Mouse (Mus musculus) cerebellum, postnatal 4 days (tissue): ENCODE results near the gene Esyt2.
"Not testable (repeated sequence)": the region's sequence is repeated elsewhere in the genome, so short reads cannot be mapped to it uniquely, and the experiment has no call there.

ENCODE experiments used
- DNase-seq, 2 experiments: peaks; one replicate each; pipeline ENCODE4 v3.0.0; 2022; ENCODE audit warnings: low spot score in 2 of 2, mixed read lengths in 1 of 2

Esyt2 gene

DNA sequence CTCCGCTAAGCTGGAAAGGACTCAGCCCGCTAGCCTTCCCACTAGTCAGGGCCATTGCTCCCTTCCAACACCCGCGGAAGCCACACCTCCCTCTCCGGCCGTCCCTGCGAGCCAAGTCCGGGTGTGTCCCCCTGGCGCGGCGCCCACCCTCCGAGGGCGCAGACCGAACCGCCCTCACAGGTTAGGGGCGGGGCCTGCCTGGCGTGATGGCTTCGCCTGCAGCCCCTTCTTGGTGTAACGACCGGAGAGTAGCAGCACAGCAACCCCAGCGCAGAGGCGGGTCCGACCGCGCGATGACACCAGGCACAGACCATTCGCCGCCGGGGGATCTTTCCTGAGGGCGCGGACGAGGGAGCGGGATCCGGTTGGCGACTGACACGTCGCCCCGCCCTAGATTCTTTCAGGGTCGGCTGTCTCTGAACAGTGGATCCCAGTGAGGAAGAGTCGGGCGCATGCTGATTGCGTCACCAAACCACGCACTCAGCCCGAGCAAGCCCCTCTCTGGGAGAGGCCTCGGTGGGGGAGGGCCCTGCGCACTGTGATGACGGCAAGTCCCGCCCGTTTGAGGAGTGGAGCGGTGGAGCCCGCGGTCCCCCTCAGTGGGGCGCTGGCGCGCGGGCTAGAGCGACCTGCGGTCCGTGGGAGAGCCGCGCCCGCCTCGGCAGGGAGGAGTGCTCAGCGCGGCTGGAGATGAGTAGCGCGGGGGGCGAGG is at the start of gene Esyt2:
Gene Esyt2, plus strand, starts transcription at position 544 of the 712 bp plus-strand sequence.
- peak; percentile 99 for DNase-seq

GRCm38 (mm10) chr12:116231612-116232011 is 49.4 kb upstream of the Esyt2 start:
- peak in 1 of 2 experiments; percentile 4 for DNase-seq

DNA sequence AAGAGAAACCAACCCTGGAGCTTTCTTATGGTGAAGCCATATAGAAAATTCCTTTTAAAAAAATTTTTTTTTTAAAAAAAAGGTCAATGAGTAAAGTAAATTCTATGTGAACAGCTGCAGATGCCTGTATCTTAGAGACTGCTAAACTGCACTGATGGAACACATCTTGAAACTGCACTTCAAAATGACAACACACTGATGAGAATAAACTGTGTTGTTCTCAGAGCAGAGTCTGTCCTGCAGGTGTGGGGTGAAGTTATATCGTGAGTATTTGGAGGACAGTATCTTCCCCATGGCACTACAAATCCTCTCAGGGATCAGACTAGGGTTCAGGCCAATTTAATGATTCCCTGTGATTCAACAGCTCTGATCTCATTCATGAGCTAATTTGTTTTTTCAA is 48.9 kb upstream of the Esyt2 start:
- DNase-seq: no peak

DNA sequence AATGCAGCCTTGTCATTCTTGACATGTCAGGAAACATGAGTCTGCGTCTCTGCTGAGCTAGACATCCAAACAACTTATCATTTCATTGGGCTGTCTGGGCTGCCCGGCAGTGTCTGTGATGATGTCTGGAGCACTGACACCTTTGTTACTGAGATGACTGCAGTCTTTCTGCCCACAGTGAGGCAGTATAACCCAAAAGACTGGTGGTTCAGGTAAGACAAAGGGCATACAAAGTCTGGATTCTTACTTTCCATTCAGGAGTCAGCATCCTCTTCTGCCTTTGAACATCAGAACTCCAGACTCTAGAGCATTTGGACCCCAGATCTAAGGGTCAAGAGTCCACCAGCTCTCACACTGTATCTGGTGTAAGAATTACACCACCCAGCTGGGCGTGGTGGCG is 45.6 kb upstream of the Esyt2 start:
- DNase-seq: no peak

DNA sequence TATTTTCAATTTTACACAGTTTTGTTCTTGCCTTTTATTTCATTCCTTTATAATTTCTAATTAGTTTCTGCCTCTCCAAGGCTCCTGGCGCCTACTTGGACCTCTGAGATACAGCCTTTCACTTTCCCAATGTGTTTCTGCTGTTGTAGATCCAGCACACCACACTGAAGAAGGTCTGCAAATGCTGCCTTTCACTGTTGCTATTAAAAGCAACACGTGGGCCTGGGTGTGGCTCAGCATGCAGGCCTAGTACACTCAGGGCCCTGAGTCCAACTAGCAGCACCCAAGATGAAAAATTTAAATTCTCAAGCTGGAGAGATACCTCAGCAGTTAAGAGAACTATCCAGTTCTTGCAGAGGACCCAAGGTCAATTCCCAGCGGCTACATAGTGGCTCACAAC is 44.3 kb upstream of the Esyt2 start:
- no peak for DNase-seq

- no peak for DNase-seq
Observed at GRCm38 (mm10) chr12:116238370-116238769, 42.6 kb upstream of the Esyt2 start.

GRCm38 (mm10) chr12:116238803-116239202 is 42.2 kb upstream of the Esyt2 start:
- DNase-seq: no peak

DNA sequence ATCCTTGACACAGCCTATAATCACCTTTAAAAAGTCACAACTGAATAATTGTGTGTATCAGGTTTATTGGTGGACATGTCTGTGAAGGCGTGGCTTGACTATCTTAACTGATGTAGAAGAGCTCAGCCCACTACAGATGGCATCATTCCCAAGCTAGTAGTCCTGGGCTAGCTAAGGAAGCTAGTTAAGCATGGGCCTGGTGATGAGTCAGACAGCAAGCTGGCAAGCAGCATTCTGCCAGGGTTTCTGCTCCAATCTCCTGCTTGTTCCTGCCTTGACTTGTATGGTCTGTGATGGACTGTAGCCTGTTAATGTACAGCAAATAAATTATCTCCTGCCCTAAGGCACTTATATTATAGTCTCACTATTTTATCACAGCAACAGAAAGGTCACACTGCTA is 36.4 kb upstream of the Esyt2 start:
- no peak for DNase-seq

- no peak for DNase-seq
Observed at GRCm38 (mm10) chr12:116254652-116255051, 26.3 kb upstream of the Esyt2 start.

DNA sequence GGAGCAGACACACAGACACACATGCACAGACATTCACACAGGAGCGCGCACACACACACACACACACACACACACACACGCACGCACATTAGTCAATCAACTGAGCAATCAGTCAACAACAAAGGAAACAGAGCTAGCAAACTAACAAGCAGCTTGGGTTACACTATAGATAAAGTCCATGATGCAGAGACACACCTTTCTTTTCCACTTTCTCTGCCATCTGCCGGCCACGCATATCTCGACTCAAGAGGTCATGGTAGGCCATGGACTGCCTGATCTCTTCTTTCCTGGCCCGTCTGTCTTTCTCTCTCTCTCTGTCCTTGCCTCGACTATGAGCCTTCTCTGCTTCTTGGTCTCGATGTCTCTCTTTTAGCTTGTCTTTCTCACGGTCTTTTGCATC is 25.4 kb upstream of the Esyt2 start:
- no peak for DNase-seq

- DNase-seq: no peak
Observed at GRCm38 (mm10) chr12:116258321-116258720, 22.7 kb upstream of the Esyt2 start.

DNA sequence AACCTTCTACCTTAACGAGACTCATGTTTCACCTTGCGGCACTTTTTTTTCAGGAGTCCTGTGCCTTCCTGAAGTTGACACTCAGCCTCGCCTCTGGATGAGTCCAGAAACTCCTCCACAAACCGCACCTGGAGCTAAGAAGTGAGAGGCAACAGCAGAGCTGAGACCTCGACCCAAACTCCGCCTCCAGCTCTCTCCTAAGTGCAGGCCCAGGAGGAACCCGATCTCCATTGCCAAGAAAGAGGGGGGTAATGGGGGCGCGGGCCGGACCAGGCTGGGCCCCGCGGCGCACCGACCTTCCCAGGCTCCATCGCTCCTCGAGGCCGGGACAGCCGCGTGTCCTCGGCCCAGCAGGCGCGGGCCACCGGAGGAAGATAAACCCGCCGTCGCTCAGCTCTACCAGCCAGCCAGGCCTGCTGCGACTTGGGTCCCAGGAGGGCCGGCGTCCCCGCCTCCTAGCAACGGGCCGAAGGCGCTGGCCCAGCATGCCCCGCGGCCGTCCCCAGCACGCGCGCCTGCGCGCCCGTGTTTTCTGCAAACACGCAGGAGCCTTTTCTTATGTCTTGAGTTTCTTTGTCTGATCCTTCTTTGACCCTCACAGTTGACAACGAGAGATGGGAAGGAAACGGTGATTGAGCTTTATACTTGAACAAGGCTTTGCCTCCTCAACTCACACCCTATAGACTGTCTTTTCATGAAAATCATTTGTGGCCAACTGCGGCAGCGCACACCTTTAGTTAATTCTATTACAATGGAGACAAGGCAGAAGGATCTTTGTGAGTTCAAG is 18.2 kb upstream of the Esyt2 start, which contains the start of gene Wdr60:
Gene Wdr60, minus strand, starts transcription at position 468 of the 787 bp plus-strand sequence.
- DNase-seq: peak; percentile 71 to 87

GRCm38 (mm10) chr12:116264756-116265155 is 16.2 kb upstream of the Esyt2 start:
- DNase-seq: no peak

DNA sequence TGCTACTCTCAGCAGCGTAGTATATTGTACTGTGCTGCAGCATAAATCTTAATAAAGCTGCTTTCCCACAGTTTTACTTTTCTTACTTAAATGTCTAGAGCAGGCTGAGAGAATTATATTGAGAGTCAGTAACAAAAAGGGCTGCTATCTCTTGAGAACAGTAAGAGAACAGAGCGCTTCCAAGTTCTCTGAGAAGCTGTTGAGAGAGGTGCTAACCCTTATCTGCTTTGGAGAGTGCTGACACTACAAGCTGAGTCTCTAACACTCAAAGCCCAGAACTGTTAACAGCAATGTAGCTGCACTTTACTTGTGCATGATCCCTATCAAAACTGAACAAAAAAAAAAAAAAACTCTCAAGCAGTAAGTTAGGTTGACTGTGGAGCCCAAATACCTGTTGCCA is 15.7 kb upstream of the Esyt2 start:
- no peak for DNase-seq

DNA sequence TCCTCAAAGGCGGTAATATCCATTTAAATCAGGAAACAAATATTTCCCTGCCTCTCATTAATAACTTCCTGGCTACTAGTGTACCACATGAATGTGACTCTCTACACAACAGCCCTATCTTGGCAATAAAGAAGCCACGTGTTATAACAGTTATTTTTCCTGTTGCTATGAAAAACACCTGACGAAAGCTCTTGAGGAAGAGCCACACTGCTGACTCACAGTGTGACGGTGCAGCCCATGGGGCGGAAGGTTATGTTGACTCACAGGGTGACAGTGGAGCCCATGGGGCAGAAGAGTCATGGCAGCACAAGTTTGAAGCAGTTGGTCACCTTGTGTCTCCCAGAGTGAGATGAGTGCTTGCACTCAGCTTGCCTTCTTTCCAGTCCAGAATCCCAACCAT is 11.5 kb upstream of the Esyt2 start:
- no peak for DNase-seq

GRCm38 (mm10) chr12:116270538-116270937 is 10.5 kb upstream of the Esyt2 start:
- DNase-seq: no peak

- no peak for DNase-seq
Observed at GRCm38 (mm10) chr12:116271071-116271470, 9.9 kb upstream of the Esyt2 start.

DNA sequence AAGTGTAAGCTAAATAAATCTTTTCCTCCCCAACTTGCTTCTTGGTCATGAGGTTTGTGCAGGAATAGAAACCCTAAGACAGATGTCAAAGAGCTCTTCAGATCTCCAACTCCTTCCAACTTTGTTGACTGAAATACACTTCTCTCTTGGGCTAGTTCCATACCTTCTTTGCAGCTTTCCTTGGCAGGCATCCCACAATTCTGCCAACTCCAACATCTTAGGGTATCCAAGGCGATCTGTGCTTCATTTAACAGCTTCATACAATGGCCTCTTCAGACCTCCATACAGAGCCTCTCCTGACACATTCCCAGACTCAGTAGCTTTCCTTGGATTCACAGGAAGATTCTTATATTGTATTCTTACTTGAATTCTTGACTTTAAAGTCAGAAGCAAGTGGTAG is 7.3 kb upstream of the Esyt2 start:
- DNase-seq: no peak

GRCm38 (mm10) chr12:116275086-116275485 is 5.9 kb upstream of the Esyt2 start, which contains the start of gene Gm11027:
Gene Gm11027 (plus strand): TSS chr12:116275386.
- DNase-seq: not testable (repeated sequence)

DNA sequence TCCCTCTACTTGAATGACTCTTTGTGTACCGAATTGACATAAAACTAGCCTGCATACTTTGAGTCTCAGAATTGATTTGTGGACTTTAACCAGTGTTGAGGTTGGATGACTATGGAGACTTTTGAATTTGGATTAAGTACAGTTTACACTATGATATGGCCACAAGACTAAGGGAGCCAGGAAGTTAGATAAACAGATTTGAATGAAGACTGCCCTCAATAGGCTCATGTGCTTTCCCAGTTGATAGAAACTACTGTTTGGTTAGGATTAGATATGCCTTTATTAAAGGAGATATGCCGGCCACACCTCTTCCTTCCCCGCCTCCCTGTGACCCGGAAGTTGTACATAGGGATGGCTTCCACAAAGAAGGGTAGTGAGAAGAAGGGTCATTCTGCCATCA is 5.4 kb upstream of the Esyt2 start:
- DNase-seq: no peak

- DNase-seq: no peak
Observed at GRCm38 (mm10) chr12:116276961-116277360, 4.0 kb upstream of the Esyt2 start.

- DNase-seq: no peak
Observed at GRCm38 (mm10) chr12:116278541-116278940, 2.5 kb upstream of the Esyt2 start.

DNA sequence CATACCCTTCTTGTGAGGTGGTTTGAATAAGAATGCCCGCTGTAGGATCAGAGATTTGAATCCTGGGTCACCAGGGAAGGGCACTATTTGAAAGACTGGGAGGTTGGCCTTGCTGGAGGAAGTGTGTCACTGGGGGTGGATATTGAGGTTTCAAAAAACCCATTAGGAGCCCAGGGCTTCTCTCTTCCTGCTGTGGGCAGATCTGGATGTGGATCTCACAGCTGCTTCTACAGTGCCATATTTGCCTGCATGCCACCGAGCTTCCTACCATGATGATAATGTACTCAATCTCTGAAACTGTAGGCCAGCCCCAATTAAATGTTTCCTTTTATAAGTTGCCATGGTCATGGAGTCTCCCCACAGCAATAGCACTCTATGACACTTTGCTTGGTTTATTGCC is 1.8 kb upstream of the Esyt2 start:
- DNase-seq: no peak
